Mouse (Mus musculus): Measurements from ENCODE around the gene Unc5b. TPM values are rescaled to one million over a fixed set of nuclear protein-coding genes. Genes with fewer than 3 reads are reported as not detected.

Unc5b gene
- polyA plus RNA-seq, 1 experiment from 2014 or later = 2.3 TPM

DNA sequence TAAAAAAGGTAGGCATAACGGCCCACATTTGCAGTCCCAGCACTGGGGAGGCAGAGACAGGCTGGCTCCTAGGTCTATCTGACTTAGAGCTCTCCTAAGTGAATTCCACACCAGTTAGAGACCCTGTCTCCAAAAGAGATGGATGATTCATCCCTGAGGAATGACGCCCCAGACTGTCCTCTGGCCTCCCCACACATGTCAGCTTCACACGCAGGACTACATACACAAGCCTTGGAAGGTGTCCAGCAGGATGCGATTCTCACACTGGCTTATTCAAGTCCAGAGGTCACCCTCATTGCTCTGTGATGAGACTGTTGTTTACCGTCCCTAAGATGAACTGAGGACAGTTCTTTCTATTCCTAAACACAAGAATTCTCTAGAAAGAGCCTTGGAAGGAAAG is 12.2 kb downstream of the Unc5b start:
- ATAC-seq (ENCODE audit: low FRiP score) = no peak
- 66% methylated on average over 5 of the region's 5 CpGs for WGBS
- Histone ChIP-seq H3K4me3 (replicated peaks) (no peak overlapping the region), H3K9me3 (replicated peaks) (no peaks in the 10 kb centered on the region), H3K4me2 (no peak overlapping the region), H3K27me3 (replicated peaks) (no peaks in the 10 kb centered on the region), H3K4me1 (peaks cover 41% of the 10 kb centered on the region), H3K36me3 (no peaks in the 10 kb centered on the region), H3K9ac (replicated peaks) (no peak overlapping the region), H3K27ac (replicated peaks) (no peak overlapping the region)

- H3K9me3 ChIP-seq (replicated peaks) = no peaks in the 10 kb centered on the region
- H3K36me3 ChIP-seq = no peaks in the 10 kb centered on the region
- H3K4me1 ChIP-seq = peaks cover 46% of the 10 kb centered on the region
- no peak overlapping the region for H3K4me2 ChIP-seq
- no peak overlapping the region for H3K27ac ChIP-seq (replicated peaks)
- no peak for ATAC-seq (ENCODE audit: low FRiP score)
- WGBS = 93% methylated on average over 7 of the region's 7 CpGs
- H3K4me3 ChIP-seq (replicated peaks) = no peak overlapping the region
- no peaks in the 10 kb centered on the region for H3K27me3 ChIP-seq (replicated peaks)
- H3K9ac ChIP-seq (replicated peaks) = no peak overlapping the region
Measured at GRCm38 (mm10) chr10:60818708-60819107, 12.7 kb downstream of the Unc5b start.

- Histone ChIP-seq H3K27ac (replicated peaks) (no peak overlapping the region), H3K4me2 (no peak overlapping the region), H3K36me3 (no peaks in the 10 kb centered on the region), H3K4me1 (peaks cover 50% of the 10 kb centered on the region), H3K9me3 (replicated peaks) (no peaks in the 10 kb centered on the region), H3K4me3 (replicated peaks) (no peak overlapping the region), H3K9ac (replicated peaks) (no peak overlapping the region), H3K27me3 (replicated peaks) (no peaks in the 10 kb centered on the region)
- ATAC-seq (ENCODE audit: low FRiP score) = no peak
- 93% methylated on average over 6 of the region's 6 CpGs for WGBS
Measured at GRCm38 (mm10) chr10:60817868-60818267, 13.5 kb downstream of the Unc5b start.

DNA sequence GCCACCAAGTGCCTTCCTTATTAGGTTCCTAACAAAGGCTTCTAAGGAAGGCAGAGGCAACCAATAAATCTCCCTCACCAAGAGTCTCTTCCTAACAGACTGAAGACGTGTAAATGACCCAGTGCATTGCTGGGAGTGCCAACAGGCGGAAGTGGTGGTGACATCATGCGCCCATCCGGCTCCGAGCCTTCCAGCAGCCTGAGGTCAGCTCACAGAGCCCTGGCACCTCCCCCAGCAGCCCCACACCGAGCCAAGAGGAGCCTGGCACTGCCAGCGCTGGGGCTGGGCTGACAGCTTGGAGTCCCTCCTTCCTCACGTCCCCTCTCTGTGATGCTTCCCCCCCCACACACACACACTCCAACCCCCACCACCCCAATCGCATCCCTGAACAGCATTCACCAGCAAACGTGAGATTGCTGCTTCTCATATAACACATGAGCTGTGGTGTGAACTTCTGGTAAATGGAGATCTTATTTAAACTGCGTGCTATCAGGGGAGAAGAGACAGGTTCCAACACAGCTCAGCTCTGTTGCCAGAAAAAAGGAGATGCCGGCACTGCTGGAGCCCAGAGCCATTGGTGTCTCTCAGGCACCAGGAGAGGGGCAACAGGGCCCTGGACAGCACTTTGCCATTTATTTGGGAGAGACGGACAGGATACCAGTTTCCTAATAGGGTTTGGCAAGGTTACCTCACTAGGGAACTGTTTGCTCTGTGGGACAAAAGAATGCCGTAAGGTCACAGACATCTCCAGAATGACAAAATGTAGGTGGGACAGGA is 14.3 kb downstream of the Unc5b start:
- H3K27ac ChIP-seq (replicated peaks) = no peak overlapping the region
- H3K4me3 ChIP-seq (replicated peaks) = no peak overlapping the region
- WGBS = 23% methylated on average over 14 of the region's 14 CpGs
- no peaks in the 10 kb centered on the region for H3K36me3 ChIP-seq
- peak overlapping the region; percentile 28 for H3K4me2 ChIP-seq
- ATAC-seq (ENCODE audit: low FRiP score) = peak; percentile 65
- H3K9ac ChIP-seq (replicated peaks) = no peak overlapping the region
- no peaks in the 10 kb centered on the region for H3K9me3 ChIP-seq (replicated peaks)
- peaks cover 50% of the 10 kb centered on the region for H3K4me1 ChIP-seq
- H3K27me3 ChIP-seq (replicated peaks) = peaks cover 5% of the 10 kb centered on the region

DNA sequence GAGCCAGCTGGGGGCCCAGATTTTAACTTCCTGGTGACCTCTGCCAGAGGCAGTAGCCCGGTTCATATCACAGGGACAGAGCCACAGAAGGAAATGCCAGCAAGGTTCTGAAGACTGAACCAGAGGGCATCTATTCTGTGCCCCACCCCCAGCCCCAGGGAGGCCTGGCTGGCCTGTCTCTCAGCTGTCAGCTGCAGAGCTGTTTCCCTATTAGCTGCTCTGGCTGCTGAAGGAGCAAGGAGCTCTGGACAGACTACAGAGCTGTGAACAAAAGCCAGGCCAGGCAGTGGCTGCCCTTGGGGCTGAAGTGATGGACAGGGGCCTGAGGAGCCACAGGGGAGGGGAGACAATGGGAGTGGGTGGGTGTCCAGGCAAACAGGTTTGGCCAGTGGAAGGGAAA is 15.5 kb downstream of the Unc5b start:
- H3K9me3 ChIP-seq (replicated peaks) = no peaks in the 10 kb centered on the region
- H3K4me2 ChIP-seq = no peak overlapping the region
- H3K27me3 ChIP-seq (replicated peaks) = peaks cover 9% of the 10 kb centered on the region
- H3K36me3 ChIP-seq = no peaks in the 10 kb centered on the region
- no peak overlapping the region for H3K4me3 ChIP-seq (replicated peaks)
- no peak overlapping the region for H3K9ac ChIP-seq (replicated peaks)
- H3K27ac ChIP-seq (replicated peaks) = no peak overlapping the region
- no peak for ATAC-seq (ENCODE audit: low FRiP score)
- H3K4me1 ChIP-seq = peaks cover 55% of the 10 kb centered on the region
- WGBS = 12% methylated on average over 1 of the region's 1 CpGs

GRCm38 (mm10) chr10:60815059-60815458 is 16.3 kb downstream of the Unc5b start:
- Histone ChIP-seq H3K4me1 (peaks cover 48% of the 10 kb centered on the region), H3K4me3 (replicated peaks) (no peak overlapping the region), H3K9me3 (replicated peaks) (no peaks in the 10 kb centered on the region), H3K36me3 (no peaks in the 10 kb centered on the region), H3K9ac (replicated peaks) (no peak overlapping the region), H3K4me2 (no peak overlapping the region), H3K27me3 (replicated peaks) (peaks cover 9% of the 10 kb centered on the region), H3K27ac (replicated peaks) (no peak overlapping the region)
- WGBS = 38% methylated on average over 5 of the region's 6 CpGs
- no peak for ATAC-seq (ENCODE audit: low FRiP score)

DNA sequence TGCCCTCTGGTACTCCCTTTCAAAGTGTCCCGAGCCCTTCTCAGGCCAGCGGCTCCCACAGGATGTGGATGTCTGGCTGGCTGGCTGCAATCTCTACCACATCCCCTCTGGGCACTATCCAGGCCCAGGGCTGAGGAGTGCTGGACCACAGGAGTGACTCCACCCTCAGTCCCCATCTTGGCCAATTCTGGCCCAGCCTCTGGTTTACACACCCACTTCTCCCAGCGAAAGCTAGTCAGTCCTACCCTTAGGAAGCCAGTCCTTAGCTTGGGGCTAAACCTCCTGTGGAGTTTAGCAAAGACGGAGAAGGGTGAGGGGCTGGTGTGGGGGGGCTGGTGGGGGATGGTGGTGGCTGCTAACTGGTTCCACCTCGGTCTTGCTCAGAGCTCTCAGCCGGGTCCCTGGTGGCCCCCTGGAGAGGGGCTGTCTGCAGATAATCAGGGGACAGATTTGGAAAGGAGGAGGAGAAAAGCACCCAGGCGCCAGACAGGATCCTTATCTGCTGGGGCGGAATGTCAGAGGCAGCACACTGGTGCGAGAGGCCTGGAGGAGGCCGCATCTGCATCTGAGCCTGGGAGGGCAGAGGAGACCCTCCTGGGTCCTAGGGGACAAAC is 16.8 kb downstream of the Unc5b start:
- 22% methylated on average over 10 of the region's 10 CpGs for WGBS
- Histone ChIP-seq H3K9me3 (replicated peaks) (no peaks in the 10 kb centered on the region), H3K4me1 (peaks cover 48% of the 10 kb centered on the region), H3K4me2 (no peak overlapping the region), H3K36me3 (no peaks in the 10 kb centered on the region), H3K4me3 (replicated peaks) (no peak overlapping the region), H3K27me3 (replicated peaks) (peaks cover 9% of the 10 kb centered on the region), H3K9ac (replicated peaks) (peak overlapping the region; percentile 11; the same call in 1 of the 2 replicates), H3K27ac (replicated peaks) (no peak overlapping the region)
- no peak for ATAC-seq (ENCODE audit: low FRiP score)

GRCm38 (mm10) chr10:60813606-60814005 is 17.8 kb downstream of the Unc5b start:
- no peak overlapping the region for H3K27ac ChIP-seq (replicated peaks)
- 11% methylated on average over 8 of the region's 8 CpGs for WGBS
- H3K9ac ChIP-seq (replicated peaks) = no peak overlapping the region

GRCm38 (mm10) chr10:60811792-60812525 is 19.4 kb downstream of the Unc5b start:
- Histone ChIP-seq H3K4me2 (no peak overlapping the region), H3K27me3 (replicated peaks) (peaks cover 9% of the 10 kb centered on the region), H3K27ac (replicated peaks) (no peak overlapping the region), H3K4me3 (replicated peaks) (no peak overlapping the region), H3K9ac (replicated peaks) (no peak overlapping the region), H3K4me1 (peaks cover 52% of the 10 kb centered on the region), H3K36me3 (no peaks in the 10 kb centered on the region), H3K9me3 (replicated peaks) (no peaks in the 10 kb centered on the region)
- no peak for ATAC-seq (ENCODE audit: low FRiP score)
- 13% methylated on average over 15 of the region's 15 CpGs for WGBS

More at GRCm38 (mm10) chr10:60813606-60814005, 17.8 kb downstream of the Unc5b start:
- ATAC-seq (ENCODE audit: low FRiP score) = no peak
- Histone ChIP-seq H3K4me1 (peaks cover 48% of the 10 kb centered on the region), H3K4me3 (replicated peaks) (no peak overlapping the region), H3K9me3 (replicated peaks) (no peaks in the 10 kb centered on the region), H3K36me3 (no peaks in the 10 kb centered on the region), H3K27me3 (replicated peaks) (peaks cover 9% of the 10 kb centered on the region), H3K4me2 (no peak overlapping the region)

DNA sequence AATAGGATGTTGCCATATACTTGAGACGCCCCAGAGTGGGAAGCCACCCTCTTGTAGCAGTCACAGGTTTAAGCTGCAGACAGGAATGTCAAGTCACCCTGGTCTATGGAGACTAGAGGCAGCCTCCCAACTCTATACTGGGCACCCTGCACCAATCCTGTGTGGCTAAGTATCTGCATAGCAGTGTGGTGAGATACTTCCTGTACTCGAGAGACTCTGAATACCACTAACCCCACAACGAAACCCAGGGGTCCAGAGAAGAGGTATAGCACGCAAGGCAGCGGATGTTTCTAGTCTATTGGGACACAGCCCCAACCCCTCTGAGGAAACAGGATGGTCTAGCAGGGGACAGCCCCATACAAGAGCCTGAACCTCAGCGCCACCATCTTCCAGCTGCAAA is 22.9 kb downstream of the Unc5b start:
- Histone ChIP-seq H3K27ac (replicated peaks) (peak overlapping the region; percentile 58; the same call in 1 of the 2 replicates), H3K4me1 (peaks cover 35% of the 10 kb centered on the region), H3K9ac (replicated peaks) (no peak overlapping the region), H3K4me3 (replicated peaks) (no peak overlapping the region), H3K4me2 (no peak overlapping the region), H3K9me3 (replicated peaks) (no peaks in the 10 kb centered on the region), H3K27me3 (replicated peaks) (peaks cover 9% of the 10 kb centered on the region), H3K36me3 (no peaks in the 10 kb centered on the region)
- 84% methylated on average over 6 of the region's 6 CpGs for WGBS
- ATAC-seq (ENCODE audit: low FRiP score) = no peak

DNA sequence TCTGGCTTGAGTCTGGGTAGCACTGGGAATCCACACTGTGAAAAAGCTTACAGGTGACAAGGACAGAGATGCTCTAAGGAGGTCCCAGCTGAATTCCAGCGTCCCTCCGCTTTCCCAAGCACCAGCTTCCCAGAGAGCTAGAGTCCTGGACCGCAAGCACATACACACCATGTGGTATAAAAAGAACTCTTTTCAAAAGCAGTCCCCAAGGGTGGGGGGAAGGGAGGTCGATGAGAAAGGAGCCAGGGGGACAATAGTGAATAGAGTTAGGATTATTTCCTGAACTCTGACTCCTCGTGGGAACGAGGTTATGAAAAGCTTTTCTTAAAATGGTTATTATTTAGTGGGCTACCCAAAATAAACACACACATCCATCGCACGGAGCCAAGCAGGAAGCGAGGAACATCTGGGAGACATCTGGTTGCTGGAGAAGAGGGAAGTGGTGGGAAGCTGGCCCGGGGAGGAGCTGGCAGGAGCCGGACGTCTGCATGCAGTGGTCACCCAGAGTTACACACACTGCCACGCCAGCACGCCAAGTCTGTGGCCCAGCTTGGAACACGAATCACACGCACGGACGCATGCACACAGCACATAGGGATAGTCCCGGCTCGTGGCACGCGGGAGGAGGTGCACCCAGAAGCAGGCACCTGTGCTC is 23.7 kb downstream of the Unc5b start:
- Histone ChIP-seq H3K9me3 (replicated peaks) (no peaks in the 10 kb centered on the region), H3K9ac (replicated peaks) (no peak overlapping the region), H3K27me3 (replicated peaks) (peaks cover 9% of the 10 kb centered on the region), H3K4me1 (peaks cover 34% of the 10 kb centered on the region), H3K4me3 (replicated peaks) (no peak overlapping the region), H3K4me2 (0 out of 2 replicates have a peak overlapping the region, but pooled peaks have one; percentile 13), H3K36me3 (no peaks in the 10 kb centered on the region), H3K27ac (replicated peaks) (peak overlapping the region; percentile 58)
- ATAC-seq (ENCODE audit: low FRiP score) = no peak
- WGBS = 52% methylated on average over 22 of the region's 22 CpGs

All from neural tube, embryonic 15.5 days (tissue).